Mouse (Mus musculus): ENCODE results near the gene Tbcel.

DNA sequence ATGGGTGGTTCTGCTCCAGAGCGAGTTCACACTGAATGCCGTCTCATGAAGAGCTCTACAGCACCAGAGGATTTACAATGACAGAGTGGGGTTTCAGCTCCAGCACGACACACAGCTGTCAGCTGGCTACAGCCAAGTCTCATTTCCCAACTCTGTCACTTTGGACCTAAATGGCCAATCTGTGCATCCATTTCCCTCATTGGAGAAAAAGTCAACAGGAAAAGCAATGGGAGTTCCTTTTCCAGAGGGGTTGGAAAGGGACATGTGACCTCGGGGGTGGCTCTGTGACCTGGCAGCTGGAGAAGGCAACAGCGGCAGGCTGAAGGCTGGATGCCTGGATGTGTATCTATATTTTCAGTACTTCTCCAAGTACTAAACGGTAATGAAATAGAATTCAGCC, 96.3 kb downstream of the Tbcel start:
- TF ChIP-seq POLR2A (IDR thresholded peaks at IDR 0.05; ENCODE audit: low read depth, low read length) (no peak), CTCF (IDR thresholded peaks at IDR 0.05; ENCODE audit: extremely low read depth, insufficient read depth, insufficient read length, insufficient replicate concordance) (no peak)

Measured in spleen, adult 2 months (tissue).